Mouse (Mus musculus) liver, embryonic 13.5 days (tissue): ENCODE results near the gene Acbd7. TPM values are rescaled to one million over a fixed set of nuclear protein-coding genes. Genes with fewer than 3 reads are reported as not detected.

ENCODE experiments used
- ATAC-seq: fragments of 200-750 bp; cut with Nextera tagmentation; 2 replicates; pipeline ENCODE4 v1.8.0; 2017; ENCODE audit warnings: low read depth, mild to moderate bottlenecking, moderate number of reproducible peaks, moderate library complexity
- DNase-seq: peaks from one replicate; pipeline ENCODE4 v3.0.0; 2022
- H3K27ac ChIP-seq: fragments of 300-500 bp; sonication (generic); 2 replicates; pipeline ENCODE4 v1.5.1; 2015; ENCODE audit warnings: moderate library complexity, mild to moderate bottlenecking, inconsistent platforms
- H3K27me3 ChIP-seq: fragments of 300-500 bp; sonication (generic); 2 replicates; pipeline ENCODE4 v1.6.1; 2015; ENCODE audit warnings: mild to moderate bottlenecking, inconsistent platforms
- H3K36me3 ChIP-seq: fragments of 300-500 bp; sonication (generic); 2 replicates; pipeline ENCODE4 v1.6.1; 2015; ENCODE audit warnings: mild to moderate bottlenecking, inconsistent platforms
- H3K4me1 ChIP-seq: fragments of 300-500 bp; sonication (generic); replicated peaks from 2 replicates; pipeline ENCODE4 v1.6.1; 2015; ENCODE audit warnings: inconsistent platforms
- H3K4me2 ChIP-seq: fragments of 300-500 bp; sonication (generic); 2 replicates; pipeline ENCODE4 v1.6.1; 2015; ENCODE audit warnings: inconsistent platforms, mild to moderate bottlenecking, moderate library complexity
- H3K4me3 ChIP-seq: fragments of 300-500 bp; sonication (generic); replicated peaks from 2 replicates; pipeline ENCODE4 v1.5.1; 2015; ENCODE audit warnings: mild to moderate bottlenecking, inconsistent platforms
- H3K9ac ChIP-seq: fragments of 300-500 bp; sonication (generic); 2 replicates; pipeline ENCODE4 v1.6.1; 2015; ENCODE audit warnings: mild to moderate bottlenecking, inconsistent platforms
- H3K9me3 ChIP-seq: fragments of 300-500 bp; sonication (generic); replicated peaks from 2 replicates; pipeline ENCODE4 v1.6.1; 2016; ENCODE audit warnings: inconsistent platforms
- WGBS: fragments of 180-500 bp; shearing (Covaris S2); methylation state at CpG from one replicate; pipeline ENCODE4 v1.1.7; 2015; ENCODE audit not compliant: insufficient replicate concordance; 5-methylcytosine and 5-hydroxymethylcytosine counted together
- polyA plus RNA-seq: library from polyadenylated mRNA; unstranded; fragments of >200 nt; fragmentation: Nextera tagmentation; extraction: Ambion mirVana; gene quantifications from 2 replicates; pipeline ENCODE4 v1.2.1, GENCODE M21; 2015

Acbd7 gene
- polyA plus RNA-seq, 1 experiment from 2014 or later: 0.68 TPM

- no peaks in the 10 kb centered on the region for H3K9me3 ChIP-seq
- DNase-seq (no peak), ATAC-seq (no peak)
- H3K4me2 ChIP-seq: no peak overlapping the region
- no peaks in the 10 kb centered on the region for H3K4me1 ChIP-seq
- H3K4me3 ChIP-seq: no peak overlapping the region
- no peak overlapping the region for H3K9ac ChIP-seq
- no peak overlapping the region for H3K27ac ChIP-seq
- 56% methylated on average over 6 of the region's 6 CpGs for WGBS
- H3K36me3 ChIP-seq: no peaks in the 10 kb centered on the region
- no peaks in the 10 kb centered on the region for H3K27me3 ChIP-seq
Observed at GRCm38 (mm10) chr2:3387105-3387860, 51.3 kb downstream of the Acbd7 start.

Other genes starting within 250 kb of the Acbd7 start
- gene Fam171a1, start 221.9 kb upstream of the Acbd7 start, polyA plus RNA-seq: 2.7 and 3.9 TPM in 2 replicates
- gene Nmt2, start 52.0 kb upstream of the Acbd7 start, polyA plus RNA-seq: 19.7 and 21.2 TPM in 2 replicates
- 15.6 and 19.1 TPM in 2 replicates for gene Rpp38, start 3.5 kb upstream of the Acbd7 start, polyA plus RNA-seq
- not detected in 2 replicates for gene Olah, start 61.0 kb downstream of the Acbd7 start, polyA plus RNA-seq
- gene Meig1, start 86.5 kb downstream of the Acbd7 start, polyA plus RNA-seq: not detected in 2 replicates
- gene Dclre1c, start 88.0 kb downstream of the Acbd7 start, polyA plus RNA-seq: 5.4 and 5.6 TPM in 2 replicates
- 8.8 and 9.3 TPM in 2 replicates for gene Suv39h2, start 138.9 kb downstream of the Acbd7 start, polyA plus RNA-seq
- 1.8 and 2.1 TPM in 2 replicates for gene Gm45902, start 176.6 kb downstream of the Acbd7 start, polyA plus RNA-seq
- gene Hspa14, start 176.6 kb downstream of the Acbd7 start, polyA plus RNA-seq: 92.3 and 97.3 TPM in 2 replicates
- gene Cdnf, start 176.9 kb downstream of the Acbd7 start, polyA plus RNA-seq: 0.12 and 0.15 TPM in 2 replicates
- gene Fam107b, start 234.3 kb downstream of the Acbd7 start, polyA plus RNA-seq: 13.4 and 21.0 TPM in 2 replicates